Mouse (Mus musculus) liver, embryonic 14.5 days (tissue): ENCODE data around the gene A4gnt.

ENCODE experiments used
- CTCF ChIP-seq: IDR thresholded peaks from 2 replicates; pipeline ENCODE4 v1.5.1; 2016; ENCODE audit warnings: antibody characterized with exemption, low read depth, control low read depth
- EP300 ChIP-seq: IDR thresholded peaks from 2 replicates; pipeline ENCODE4 v1.6.1; 2016; ENCODE audit warnings: antibody characterized with exemption, low read depth

- TF ChIP-seq CTCF (no peak), EP300 (no peak)
Measured at GRCm38 (mm10) chr9:99630528-99631125, 18.3 kb downstream of the A4gnt start.
